Mouse (Mus musculus) forebrain, embryonic 12.5 days (tissue): Measurements from ENCODE around the gene Bax. TPM values are rescaled to one million over a fixed set of nuclear protein-coding genes. Genes with fewer than 3 reads are reported as not detected.
A peak's percentile ranks its signal among the peaks of the same experiment; 100 is the strongest.
"Not testable (repeated sequence)": the region's sequence is repeated elsewhere in the genome, so short reads cannot be mapped to it uniquely, and the experiment has no call there.

ENCODE experiments used
- ATAC-seq: fragments of 200-750 bp; cut with Nextera tagmentation; 2 replicates; pipeline ENCODE4 v1.8.0; 2017; ENCODE audit warnings: moderate TSS enrichment; ENCODE audit not compliant: low FRiP score
- H3K27ac ChIP-seq: fragments of 300-500 bp; sonication (generic); 2 replicates; pipeline ENCODE4 v1.5.1; 2016; ENCODE audit warnings: mild to moderate bottlenecking
- H3K27me3 ChIP-seq: fragments of 300-500 bp; sonication (generic); 2 replicates; pipeline ENCODE4 v1.6.1; 2016; ENCODE audit warnings: mild to moderate bottlenecking
- H3K36me3 ChIP-seq: fragments of 300-500 bp; sonication (generic); replicated peaks from 2 replicates; pipeline ENCODE4 v1.6.1; 2016; ENCODE audit warnings: mild to moderate bottlenecking
- H3K4me1 ChIP-seq: fragments of 300-500 bp; sonication (generic); 2 replicates; pipeline ENCODE4 v1.6.1; 2016
- H3K4me2 ChIP-seq: fragments of 300-500 bp; sonication (generic); 2 replicates; pipeline ENCODE4 v1.6.1; 2016; ENCODE audit warnings: mild to moderate bottlenecking, moderate library complexity
- H3K4me3 ChIP-seq: fragments of 300-500 bp; sonication (generic); replicated peaks from 2 replicates; pipeline ENCODE4 v1.5.1; 2016; ENCODE audit warnings: mild to moderate bottlenecking
- H3K9ac ChIP-seq: fragments of 300-500 bp; sonication (generic); 2 replicates; pipeline ENCODE4 v1.6.1; 2016; ENCODE audit warnings: mild to moderate bottlenecking
- H3K9me3 ChIP-seq: fragments of 300-500 bp; sonication (generic); 2 replicates; pipeline ENCODE4 v1.6.1; 2016
- WGBS: fragments of 180-500 bp; shearing (Covaris S2); methylation state at CpG from one replicate; pipeline ENCODE4 v1.1.7; 2016; 5-methylcytosine and 5-hydroxymethylcytosine counted together
- polyA plus RNA-seq: library from polyadenylated mRNA; unstranded; fragments of >200 nt; fragmentation: Nextera tagmentation; extraction: Ambion mirVana; gene quantifications from 2 replicates; pipeline ENCODE4 v1.2.1, GENCODE M21; 2016

Gene Bax
- polyA plus RNA-seq, 1 experiment from 2014 or later = 256 TPM

GRCm38 (mm10) chr7:45460860-45461314 lies 5.8 kb downstream of the Bax start:
- no peak overlapping the region for H3K9ac ChIP-seq
- no peak overlapping the region; the same call in 1 of the 2 replicates for H3K4me2 ChIP-seq
- no peaks in the 10 kb centered on the region for H3K9me3 ChIP-seq
- WGBS = 53% methylated on average over 13 of the region's 13 CpGs
- 0 out of 2 replicates have a peak overlapping the region, but pooled peaks have one; percentile 4 for H3K4me3 ChIP-seq
- H3K27ac ChIP-seq = peak overlapping the region; percentile 95
- no peak for ATAC-seq
- no peaks in the 10 kb centered on the region for H3K27me3 ChIP-seq
- peaks cover 49% of the 10 kb centered on the region for H3K4me1 ChIP-seq
- H3K36me3 ChIP-seq = peaks cover 60% of the 10 kb centered on the region

- peaks cover 44% of the 10 kb centered on the region for H3K4me1 ChIP-seq
Measured at GRCm38 (mm10) chr7:45460377-45460776, 6.3 kb downstream of the Bax start.

GRCm38 (mm10) chr7:45459564-45460140 lies 7.0 kb downstream of the Bax start, which contains the start of gene Ftl1:
TSS of gene Ftl1 (minus strand) at chr7:45459884.
- peak within 1 kb of the TSS; percentile 82 for H3K4me3 ChIP-seq
- peaks cover 62% of the 10 kb centered on the region for H3K36me3 ChIP-seq
- WGBS = 0% methylated on average over 34 of the region's 37 CpGs

More at GRCm38 (mm10) chr7:45460377-45460776, 6.3 kb downstream of the Bax start:
- H3K4me2 ChIP-seq = peak overlapping the region; percentile 53
- no peaks in the 10 kb centered on the region for H3K9me3 ChIP-seq
- H3K4me3 ChIP-seq = peak overlapping the region; percentile 82
- peak overlapping the region; percentile 95 for H3K27ac ChIP-seq
- ATAC-seq = 0 out of 2 replicates have a peak, but pooled peaks have one; percentile 1
- peak overlapping the region; percentile 36; the same call in 1 of the 2 replicates for H3K9ac ChIP-seq
- peaks cover 61% of the 10 kb centered on the region for H3K36me3 ChIP-seq
- no peaks in the 10 kb centered on the region for H3K27me3 ChIP-seq
- whole genome bisulfite sequencing = 77% methylated on average over 7 of the region's 7 CpGs

GRCm38 (mm10) chr7:45458748-45459563 lies 7.7 kb downstream of the Bax start:
- H3K36me3 ChIP-seq = peaks cover 64% of the 10 kb centered on the region
- H3K4me2 ChIP-seq = peak overlapping the region; percentile 65
- H3K9me3 ChIP-seq = no peaks in the 10 kb centered on the region
- H3K27ac ChIP-seq = peak overlapping the region; percentile 95
- H3K9ac ChIP-seq = peak overlapping the region; percentile 87
- ATAC-seq = peak; percentile 77
- H3K27me3 ChIP-seq = no peaks in the 10 kb centered on the region
- peak overlapping the region; percentile 82 for H3K4me3 ChIP-seq
- under 1% methylated on average over 43 of the region's 43 CpGs for WGBS
- H3K4me1 ChIP-seq = peaks cover 37% of the 10 kb centered on the region

More at GRCm38 (mm10) chr7:45459564-45460140, 7.0 kb downstream of the Bax start, which contains the start of gene Ftl1:
- peak within 1 kb of the TSS; percentile 65 for H3K4me2 ChIP-seq
- peak; percentile 97 for ATAC-seq
- H3K4me1 ChIP-seq = peaks cover 37% of the 10 kb centered on the region
- H3K9me3 ChIP-seq, H3K27me3 ChIP-seq: not testable (repeated sequence)
- peak within 1 kb of the TSS; percentile 87 for H3K9ac ChIP-seq
- H3K27ac ChIP-seq = peak within 1 kb of the TSS; percentile 95

GRCm38 (mm10) chr7:45457204-45458060 lies 9.3 kb downstream of the Bax start:
- peak overlapping the region; percentile 65 for H3K4me2 ChIP-seq
- H3K9ac ChIP-seq = peak overlapping the region; percentile 87
- WGBS = 76% methylated on average over 10 of the region's 10 CpGs
- peaks cover 37% of the 10 kb centered on the region for H3K4me1 ChIP-seq
- no peak for ATAC-seq
- H3K9me3 ChIP-seq = no peaks in the 10 kb centered on the region
- H3K27ac ChIP-seq = peak overlapping the region; percentile 65
- peaks cover 49% of the 10 kb centered on the region for H3K36me3 ChIP-seq
- no peaks in the 10 kb centered on the region for H3K27me3 ChIP-seq
- H3K4me3 ChIP-seq = peak overlapping the region; percentile 82

- H3K27me3 ChIP-seq = no peaks in the 10 kb centered on the region
- H3K27ac ChIP-seq = peak overlapping the region; percentile 65
- peaks cover 37% of the 10 kb centered on the region for H3K4me1 ChIP-seq
- 66% methylated on average over 9 of the region's 9 CpGs for WGBS
- H3K9me3 ChIP-seq = no peaks in the 10 kb centered on the region
- H3K4me3 ChIP-seq = peak overlapping the region; percentile 82
- H3K36me3 ChIP-seq = peaks cover 49% of the 10 kb centered on the region
- peak overlapping the region; percentile 65 for H3K4me2 ChIP-seq
- ATAC-seq = no peak
- H3K9ac ChIP-seq = peak overlapping the region; percentile 87; the same call in 1 of the 2 replicates
Measured at GRCm38 (mm10) chr7:45456721-45457203, 9.9 kb downstream of the Bax start.

GRCm38 (mm10) chr7:45455932-45456696 lies 10.6 kb downstream of the Bax start:
- Histone ChIP-seq H3K27ac (peak overlapping the region; percentile 65; the same call in 1 of the 2 replicates), H3K4me2 (no peak overlapping the region), H3K4me1 (peaks cover 39% of the 10 kb centered on the region), H3K27me3 (no peaks in the 10 kb centered on the region), H3K9me3 (no peaks in the 10 kb centered on the region), H3K9ac (0 out of 2 replicates have a peak overlapping the region, but pooled peaks have one; percentile 87), H3K36me3 (peaks cover 47% of the 10 kb centered on the region), H3K4me3 (no peak overlapping the region)
- ATAC-seq = no peak
- WGBS = 80% methylated on average over 13 of the region's 13 CpGs

GRCm38 (mm10) chr7:45454971-45455370 lies 11.7 kb downstream of the Bax start:
- peak overlapping the region; percentile 21; the same call in 1 of the 2 replicates for H3K9ac ChIP-seq
- peaks cover 47% of the 10 kb centered on the region for H3K36me3 ChIP-seq
- H3K4me3 ChIP-seq = no peak overlapping the region
- no peaks in the 10 kb centered on the region for H3K27me3 ChIP-seq
- H3K27ac ChIP-seq = no peak overlapping the region
- no peak overlapping the region for H3K4me2 ChIP-seq
- peaks cover 27% of the 10 kb centered on the region for H3K4me1 ChIP-seq
- WGBS = 93% methylated on average over 15 of the region's 15 CpGs
- ATAC-seq = no peak
- no peaks in the 10 kb centered on the region for H3K9me3 ChIP-seq

- 52% methylated on average over 23 of the region's 23 CpGs for WGBS
- no peak overlapping the region for H3K9ac ChIP-seq
- peaks cover 42% of the 10 kb centered on the region for H3K36me3 ChIP-seq
- no peak overlapping the region for H3K4me2 ChIP-seq
- H3K4me3 ChIP-seq = 0 out of 2 replicates have a peak overlapping the region, but pooled peaks have one; percentile 10
- ATAC-seq = peak; percentile 81
- 0 out of 2 replicates have a peak overlapping the region, but pooled peaks have one; percentile 13 for H3K27ac ChIP-seq
- H3K4me1 ChIP-seq = peaks cover 7% of the 10 kb centered on the region; the same call in 1 of the 2 replicates
- H3K27me3 ChIP-seq = no peaks in the 10 kb centered on the region
- no peaks in the 10 kb centered on the region for H3K9me3 ChIP-seq
Measured at GRCm38 (mm10) chr7:45451344-45451982, 15.2 kb downstream of the Bax start.

GRCm38 (mm10) chr7:45449974-45450373 lies 16.7 kb downstream of the Bax start:
- no peaks in the 10 kb centered on the region for H3K9me3 ChIP-seq
- H3K4me3 ChIP-seq = no peak overlapping the region
- peaks cover 39% of the 10 kb centered on the region for H3K36me3 ChIP-seq
- H3K27ac ChIP-seq = no peak overlapping the region
- peaks cover 2% of the 10 kb centered on the region; the same call in 1 of the 2 replicates for H3K4me1 ChIP-seq
- ATAC-seq = no peak
- no peak overlapping the region for H3K4me2 ChIP-seq
- 83% methylated on average over 1 of the region's 1 CpGs for WGBS
- no peaks in the 10 kb centered on the region for H3K27me3 ChIP-seq
- H3K9ac ChIP-seq = no peak overlapping the region
